Mouse (Mus musculus) heart, adult 2 months (tissue): ENCODE measurements at regions not wholly inside any gene's neighbourhood (a gene's known extent, or its start where the extent isn't known, plus 50 kb on each side); places are given as distances from the start of the nearest gene placed in this dataset.

Experiments used
- DNase-seq, 2 experiments: peaks; one replicate each; pipeline ENCODE4 v3.0.0; 2021
- H3K27ac ChIP-seq: fragments of 200-600 bp; 2 replicates; pipeline ENCODE4 v1.8.1; 2022
- H3K27me3 ChIP-seq: fragments of 200-500 bp; 2 replicates; pipeline ENCODE4 v1.6.1; 2012; ENCODE audit warnings: mild to moderate bottlenecking, low read length, inconsistent platforms, mixed read lengths; ENCODE audit not compliant: control insufficient read depth, insufficient read depth
- H3K36me3 ChIP-seq: fragments of 200-500 bp; 2 replicates; pipeline ENCODE4 v1.6.1; 2012; ENCODE audit warnings: low read length, inconsistent platforms; ENCODE audit not compliant: control insufficient read depth, insufficient read depth
- H3K4me1 ChIP-seq: fragments of 200-500 bp; 2 replicates; pipeline ENCODE4 v1.6.1; 2011; ENCODE audit warnings: low read length; ENCODE audit not compliant: control insufficient read depth, insufficient read depth
- H3K4me3 ChIP-seq: fragments of 200-600 bp; 2 replicates; pipeline ENCODE4 v1.8.1; 2022
- H3K79me2 ChIP-seq: fragments of 200-500 bp; replicated peaks from 2 replicates; pipeline ENCODE4 v1.6.1; 2012; ENCODE audit warnings: mild to moderate bottlenecking, inconsistent platforms, low read length, moderate library complexity, mixed read lengths; ENCODE audit not compliant: control insufficient read depth, insufficient read depth
- H3K9ac ChIP-seq: fragments of 200-500 bp; 2 replicates; pipeline ENCODE4 v1.6.1; 2012; ENCODE audit warnings: low read depth, mild to moderate bottlenecking, control low read depth, inconsistent platforms, low read length, mixed read lengths
- CTCF ChIP-seq: fragments of 200-600 bp; IDR thresholded peaks from 2 replicates; pipeline ENCODE4 v1.8.1; 2022; ENCODE audit warnings: antibody characterized with exemption, mild to moderate bottlenecking, moderate library complexity
- EP300 ChIP-seq: fragments of 200-500 bp; IDR thresholded peaks from 2 replicates; pipeline ENCODE4 v1.6.1; 2011; ENCODE audit warnings: low read depth, low read length, control low read depth; ENCODE audit not compliant: insufficient read depth
- POLR2A ChIP-seq: fragments of 200-500 bp; IDR thresholded peaks from 2 replicates; pipeline ENCODE4 v1.6.1; 2011; ENCODE audit warnings: mild to moderate bottlenecking, low read depth, low read length, control low read depth; ENCODE audit not compliant: insufficient read depth
- WGBS: fragments of 180-500 bp; shearing (Covaris S2); methylation state at CpG from one replicate; pipeline ENCODE4 v1.1.7; 2018; 5-methylcytosine and 5-hydroxymethylcytosine counted together
- intact Hi-C: fragments of 180-260 bp; cut with DNase I; formaldehyde crosslinking; loops from one replicate; pipeline ENCODE4 v1.15.1; 2025

GRCm38 (mm10) chr5:93328059-93328458 is 61.0 kb downstream of the Ccng2 start:
- Histone ChIP-seq H3K4me1 (no peaks in the 10 kb centered on the region), H3K36me3 (no peaks in the 10 kb centered on the region), H3K4me3 (no peak overlapping the region), H3K27me3 (no peaks in the 10 kb centered on the region), H3K79me2 (no peaks in the 10 kb centered on the region), H3K9ac (no peak overlapping the region), H3K27ac (no peak overlapping the region)
- 15% methylated on average over 7 of the region's 7 CpGs for WGBS
- peak; percentile 66 to 80 for DNase-seq
- intact Hi-C loops: no loop called here
- peak; percentile 96 for TF ChIP-seq CTCF
- no peak for TF ChIP-seq EP300

GRCm38 (mm10) chr5:93330851-93331250 is 63.8 kb downstream of the Ccng2 start:
- DNase-seq: no peak
- Histone ChIP-seq H3K4me3 (no peak overlapping the region), H3K27me3 (no peaks in the 10 kb centered on the region), H3K36me3 (no peaks in the 10 kb centered on the region), H3K9ac (no peak overlapping the region), H3K79me2 (no peaks in the 10 kb centered on the region), H3K27ac (no peak overlapping the region), H3K4me1 (no peaks in the 10 kb centered on the region)
- TF ChIP-seq POLR2A: no peak
- TF ChIP-seq EP300: no peak
- TF ChIP-seq CTCF: no peak
- whole genome bisulfite sequencing: 57% methylated on average over 2 of the region's 2 CpGs
- intact Hi-C loops: no loop called here

DNA sequence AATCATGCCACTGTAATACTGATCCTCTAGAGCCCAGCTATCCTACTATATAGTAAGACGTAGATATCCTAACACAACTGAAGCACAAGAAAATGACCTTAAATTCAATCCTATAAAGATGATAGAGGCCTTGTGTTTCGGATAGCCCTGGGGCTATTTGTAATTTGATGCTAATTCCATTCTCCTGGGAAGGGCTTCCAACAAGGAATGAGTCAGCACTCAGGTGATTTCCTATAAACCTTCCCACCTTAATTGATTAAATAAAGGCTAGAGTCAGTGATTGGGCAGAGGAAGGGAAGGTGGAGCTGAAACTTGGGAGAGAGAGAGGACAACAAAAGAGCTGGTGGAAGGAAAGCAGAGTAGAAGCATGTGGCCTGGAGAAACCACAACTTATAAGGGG is 86.0 kb downstream of the Ccng2 start:
- DNase-seq: no peak
- Histone ChIP-seq H3K9ac (no peak overlapping the region), H3K27ac (no peak overlapping the region), H3K4me1 (no peaks in the 10 kb centered on the region), H3K27me3 (no peaks in the 10 kb centered on the region), H3K4me3 (no peak overlapping the region), H3K79me2 (no peaks in the 10 kb centered on the region), H3K36me3 (no peaks in the 10 kb centered on the region)
- intact Hi-C loops: no loop called here
- 72% methylated on average over 2 of the region's 2 CpGs for WGBS
- TF ChIP-seq EP300 (no peak), CTCF (no peak), POLR2A (no peak)
